Comparison of ENCODE assay signal across 15 mouse cellular contexts in the genomic region with DNA sequence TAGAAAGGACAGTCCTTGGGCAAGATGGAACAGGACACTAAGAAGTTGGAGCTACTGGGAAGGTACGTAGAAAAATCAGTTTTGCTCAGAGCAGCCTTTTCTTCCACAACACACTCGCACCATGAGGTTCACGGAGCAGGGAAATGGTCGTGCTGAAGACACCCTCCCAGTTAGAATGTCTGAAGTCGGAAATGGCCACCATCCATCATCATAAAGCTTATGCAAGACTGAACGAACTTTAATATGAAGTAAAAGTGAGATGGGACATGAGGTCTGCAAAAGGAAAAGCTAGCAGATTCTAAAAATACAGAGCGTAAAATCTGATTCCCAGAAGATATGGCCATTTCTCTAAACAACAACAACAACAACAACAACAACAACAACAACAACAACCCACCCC.
A peak's percentile ranks its signal among the peaks of the same experiment; 100 is the strongest.
DNase-seq lines count a peak whose midpoint lies in the region; ATAC-seq and TF ChIP-seq lines count a peak whose summit lies in the region.
"Had no signal": no experiment of that assay in that cellular context is flagged by ENCODE, and none has a peak within 500 bp of the region (broad histone marks: within the 10 kb centered on the region; RNA-seq: fewer than 3 reads in every experiment).

No protein-coding gene starts in this region.

- WGBS in heart, embryonic 15.5 days, result 68% methylated on average over 7 of the region's 7 CpGs
- 61% methylated on average over 7 of the region's 7 CpGs for whole genome bisulfite sequencing in kidney, postnatal 0 days
- WGBS in lung, postnatal 0 days, result 49% methylated on average over 7 of the region's 7 CpGs

- 0 out of 2 replicates have a peak overlapping the region, but pooled peaks have one; percentile 15 for H3K27ac ChIP-seq in heart, embryonic 15.5 days
- peak overlapping the region; percentile 75 for H3K27ac ChIP-seq in kidney, postnatal 0 days
- H3K27ac ChIP-seq in lung, postnatal 0 days (ENCODE audit: low read length), result peak overlapping the region; percentile 60
- H3K27ac ChIP-seq: forebrain, embryonic 13.5 days; hindbrain, embryonic 10.5 days; intestine, embryonic 15.5 days; limb, embryonic 15.5 days; midbrain, embryonic 13.5 days had no signal

- no peak overlapping the region for H3K9ac ChIP-seq in heart, embryonic 15.5 days
- no peak overlapping the region for H3K9ac ChIP-seq in kidney, postnatal 0 days (ENCODE audit: low read depth, low read length)
- no peak overlapping the region for H3K9ac ChIP-seq in lung, postnatal 0 days (replicated peaks; ENCODE audit: low read depth)
- H3K9ac ChIP-seq: forebrain, embryonic 13.5 days; intestine, embryonic 15.5 days; limb, embryonic 15.5 days; midbrain, embryonic 13.5 days had no signal

- H3K9me3 ChIP-seq in heart, embryonic 15.5 days (replicated peaks), result no peaks in the 10 kb centered on the region
- no peaks in the 10 kb centered on the region for H3K9me3 ChIP-seq in kidney, postnatal 0 days (replicated peaks; ENCODE audit: low read length)
- no peaks in the 10 kb centered on the region for H3K9me3 ChIP-seq in lung, postnatal 0 days (ENCODE audit: low read length)
- H3K9me3 ChIP-seq: forebrain, embryonic 13.5 days; hindbrain, embryonic 10.5 days; intestine, embryonic 15.5 days; limb, embryonic 15.5 days; midbrain, embryonic 13.5 days had no signal

- no peak overlapping the region for H3K4me3 ChIP-seq in heart, embryonic 15.5 days
- H3K4me3 ChIP-seq in kidney, postnatal 0 days (replicated peaks; ENCODE audit: low read depth, low read length), result no peak overlapping the region
- H3K4me3 ChIP-seq in lung, postnatal 0 days (ENCODE audit: low read depth, low read length), result no peak overlapping the region
- H3K4me3 ChIP-seq: forebrain, embryonic 13.5 days; hindbrain, embryonic 10.5 days; intestine, embryonic 15.5 days; limb, embryonic 15.5 days; midbrain, embryonic 13.5 days had no signal

- ATAC-seq in heart, embryonic 15.5 days (replicated peaks; ENCODE audit: insufficient number of reproducible peaks, insufficient read depth, low FRiP score, low read depth), result no peak
- no peak for ATAC-seq in kidney, postnatal 0 days (replicated peaks; ENCODE audit: low FRiP score, low read depth)
- ATAC-seq in lung, postnatal 0 days, result peak; percentile 81
- ATAC-seq: forebrain, embryonic 13.5 days; hindbrain, embryonic 16.5 days; intestine, embryonic 15.5 days; midbrain, embryonic 13.5 days had no signal

- H3K4me1 ChIP-seq in heart, embryonic 15.5 days (replicated peaks), result peaks cover 7% of the 10 kb centered on the region
- no peaks in the 10 kb centered on the region for H3K4me1 ChIP-seq in kidney, postnatal 0 days (replicated peaks; ENCODE audit: insufficient read depth, low read length)
- 0 out of 2 replicates have a peak, but pooled peaks cover 3% of the 10 kb centered on the region for H3K4me1 ChIP-seq in lung, postnatal 0 days (ENCODE audit: insufficient read depth, low read depth, low read length)
- H3K4me1 ChIP-seq: forebrain, embryonic 13.5 days; hindbrain, embryonic 10.5 days; limb, embryonic 15.5 days; midbrain, embryonic 13.5 days had no signal

- DNase-seq in heart, adult 8-10 months (ENCODE audit: low spot score), result no peak
- peak; percentile 80 for DNase-seq in kidney, postnatal 0 days (ENCODE audit: low spot score)
- DNase-seq in kidney, adult 8-10 months, result no peak
- peak; percentile 73 for DNase-seq in lung, postnatal 0 days (ENCODE audit: low spot score)
- no peak for DNase-seq in lung, adult 18-20 months
- peak; percentile 20 for DNase-seq in lung, postnatal 36 days
- DNase-seq: right cerebral cortex, postnatal 14 days; thymus, postnatal 25 days had no signal

- TF ChIP-seq EP300 in lung, postnatal 0 days (IDR thresholded peaks at IDR 0.05), result peak; percentile 71

- no peak overlapping the region for H3K4me2 ChIP-seq in heart, embryonic 15.5 days
- no peak overlapping the region for H3K4me2 ChIP-seq in kidney, postnatal 0 days (ENCODE audit: low read length)
- H3K4me2 ChIP-seq in lung, postnatal 0 days (replicated peaks; ENCODE audit: low read depth, low read length), result no peak overlapping the region
- H3K4me2 ChIP-seq: forebrain, embryonic 13.5 days; intestine, embryonic 15.5 days; limb, embryonic 15.5 days; midbrain, embryonic 13.5 days had no signal

- no peaks in the 10 kb centered on the region for H3K36me3 ChIP-seq in heart, embryonic 15.5 days
- no peaks in the 10 kb centered on the region for H3K36me3 ChIP-seq in kidney, postnatal 0 days (ENCODE audit: insufficient read depth, low read length)
- H3K36me3 ChIP-seq in lung, postnatal 0 days (ENCODE audit: insufficient read depth, low read length), result no peaks in the 10 kb centered on the region
- H3K36me3 ChIP-seq: hindbrain, embryonic 10.5 days; intestine, embryonic 15.5 days; limb, embryonic 15.5 days; midbrain, embryonic 13.5 days had no signal

- H3K27me3 ChIP-seq in heart, embryonic 15.5 days, result no peaks in the 10 kb centered on the region
- no peaks in the 10 kb centered on the region for H3K27me3 ChIP-seq in kidney, postnatal 0 days (ENCODE audit: insufficient read depth, low read length)
- H3K27me3 ChIP-seq in lung, postnatal 0 days (replicated peaks; ENCODE audit: insufficient read depth, low read length), result no peaks in the 10 kb centered on the region
- H3K27me3 ChIP-seq: forebrain, embryonic 13.5 days; intestine, embryonic 15.5 days; limb, embryonic 15.5 days; midbrain, embryonic 13.5 days had no signal

- TF ChIP-seq CTCF in kidney, postnatal 0 days (IDR thresholded peaks at IDR 0.05; ENCODE audit: low read depth), result no peak
- no peak for TF ChIP-seq CTCF in lung, postnatal 0 days (IDR thresholded peaks at IDR 0.05)

Comparison
In these comparisons a context has a peak if more than half of its experiments do, and no peak if none do; other contexts are left out.
1. DNase-seq: peak in kidney, postnatal 0 days (single experiment), lung, postnatal 0 days (single experiment) and lung, postnatal 36 days (single experiment); none in heart, adult 8-10 months (single experiment), kidney, adult 8-10 months (0 of 2) and lung, adult 18-20 months (0 of 2).
2. H3K27ac ChIP-seq: peak in every context shown above with its lines; median percentile 75 in kidney, postnatal 0 days; 60 in lung, postnatal 0 days; 15 in heart, embryonic 15.5 days.